Mouse (Mus musculus): ENCODE data around the gene Ggn. TPM values are rescaled to one million over a fixed set of nuclear protein-coding genes. Genes with fewer than 3 reads are reported as not detected.
A peak's percentile ranks its signal among the peaks of the same experiment; 100 is the strongest.
"Not testable (repeated sequence)": the region's sequence is repeated elsewhere in the genome, so short reads cannot be mapped to it uniquely, and the experiment has no call there.

Gene Ggn
- total and polyA plus RNA-seq, 2 experiments from 2014 or later = 0.41 to 0.73 TPM

- TF ChIP-seq CTCF (IDR thresholded peaks at IDR 0.05; ENCODE audit: low read depth) = no peak
- no peak for DNase-seq (ENCODE audit: low spot score)
- H3K27me3 ChIP-seq (ENCODE audit: insufficient read depth, low read length) = no peaks in the 10 kb centered on the region; the same call in 1 of the 2 replicates
- WGBS = 6% methylated on average over 4 of the region's 4 CpGs
- H3K9ac ChIP-seq (replicated peaks; ENCODE audit: low read length) = no peak overlapping the region
- H3K27ac ChIP-seq = no peak overlapping the region
- peak overlapping the region; percentile 54 for H3K4me2 ChIP-seq (ENCODE audit: low read depth, low read length)
- ATAC-seq = no peak
- peak overlapping the region; percentile 23; the same call in 1 of the 2 replicates for H3K4me3 ChIP-seq (ENCODE audit: low read length)
- no peaks in the 10 kb centered on the region for H3K36me3 ChIP-seq (ENCODE audit: insufficient read depth, low read length)
- no peaks in the 10 kb centered on the region for H3K4me1 ChIP-seq (ENCODE audit: insufficient read depth, low read length)
- no peaks in the 10 kb centered on the region for H3K9me3 ChIP-seq (ENCODE audit: low read length)
These were observed 35.8 kb upstream of the Ggn start for GRCm38 (mm10) chr7:29134230-29134629.

GRCm38 (mm10) chr7:29134693-29135386, 35.2 kb upstream of the Ggn start, which contains the start of gene Rasgrp4:
Rasgrp4 (plus strand) TSS chr7:29134851.
- peak within 1 kb of the TSS; percentile 23 for H3K4me3 ChIP-seq (ENCODE audit: low read length)
- H3K4me1 ChIP-seq (ENCODE audit: insufficient read depth, low read length) = no peaks in the 10 kb centered on the region
- H3K4me2 ChIP-seq (ENCODE audit: low read depth, low read length) = peak within 1 kb of the TSS; percentile 54
- no peak within 1 kb of the TSS for H3K27ac ChIP-seq
- 0 out of 2 replicates have a peak within 1 kb of the TSS, but pooled peaks have one; percentile 30 for H3K9ac ChIP-seq (replicated peaks; ENCODE audit: low read length)
- no peaks in the 10 kb centered on the region for H3K36me3 ChIP-seq (ENCODE audit: insufficient read depth, low read length)
- DNase-seq (ENCODE audit: low spot score) (peak; percentile 16), ATAC-seq (peak; percentile 69; the same call in 1 of the 2 replicates)
- TF ChIP-seq CTCF (IDR thresholded peaks at IDR 0.05; ENCODE audit: low read depth) = no peak
- 2% methylated on average over 16 of the region's 20 CpGs for WGBS
- H3K27me3 ChIP-seq (ENCODE audit: insufficient read depth, low read length) = no peaks in the 10 kb centered on the region; the same call in 1 of the 2 replicates
- no peaks in the 10 kb centered on the region for H3K9me3 ChIP-seq (ENCODE audit: low read length)

DNA sequence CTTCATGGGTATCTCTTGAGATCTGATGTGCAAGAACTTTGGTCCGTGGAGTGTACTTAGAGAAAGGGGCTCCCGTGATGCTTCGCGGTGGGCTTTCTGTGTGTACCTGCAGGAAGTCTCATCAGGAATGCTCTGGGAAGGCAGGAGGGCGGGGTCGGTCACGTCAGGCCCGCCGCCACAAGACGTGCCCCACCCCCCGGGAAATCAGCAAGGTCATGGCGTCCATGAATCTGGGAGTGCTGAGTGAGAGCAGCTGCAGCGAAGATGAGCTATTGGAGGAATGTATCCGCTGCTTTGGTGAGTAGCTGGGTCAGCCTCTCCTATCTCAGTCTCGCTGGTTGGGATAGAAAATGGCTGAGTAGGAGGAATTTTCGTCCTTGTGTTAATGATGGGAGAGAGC, 32.6 kb upstream of the Ggn start:
- ATAC-seq = no peak
- H3K4me2 ChIP-seq (ENCODE audit: low read depth, low read length) = no peak overlapping the region

DNA sequence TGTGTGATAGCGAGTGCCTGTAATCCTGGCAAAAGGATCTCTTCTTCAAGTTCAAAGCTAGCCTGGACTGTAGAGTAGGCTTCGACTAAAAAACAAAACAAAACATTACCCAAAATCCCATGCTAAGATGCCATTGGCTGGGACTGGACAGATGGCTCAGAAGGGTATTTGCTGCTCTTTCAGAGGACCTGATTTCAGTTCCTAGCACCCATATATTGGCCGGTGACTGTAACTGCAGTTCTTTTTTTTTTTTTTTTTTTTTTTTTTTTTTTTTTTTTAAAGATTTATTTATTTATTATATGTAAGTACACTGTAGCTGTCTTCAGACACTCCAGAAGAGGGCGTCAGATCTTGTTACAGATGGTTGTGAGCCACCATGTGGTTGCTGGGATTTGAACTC, 30.8 kb upstream of the Ggn start:
- not testable (repeated sequence) for H3K4me2 ChIP-seq (ENCODE audit: low read depth, low read length); H3K27me3 ChIP-seq (ENCODE audit: insufficient read depth, low read length); H3K9me3 ChIP-seq (ENCODE audit: low read length); H3K4me3 ChIP-seq (ENCODE audit: low read length); H3K4me1 ChIP-seq (ENCODE audit: insufficient read depth, low read length); H3K27ac ChIP-seq; ATAC-seq; DNase-seq (ENCODE audit: low spot score); H3K9ac ChIP-seq (replicated peaks; ENCODE audit: low read length); H3K36me3 ChIP-seq (ENCODE audit: insufficient read depth, low read length)
- 90% methylated on average over 3 of the region's 4 CpGs for WGBS

More for the DNA sequence above, 32.6 kb upstream of the Ggn start:
- Histone ChIP-seq H3K9me3 (ENCODE audit: low read length) (no peaks in the 10 kb centered on the region), H3K27me3 (ENCODE audit: insufficient read depth, low read length) (no peaks in the 10 kb centered on the region; the same call in 1 of the 2 replicates), H3K27ac (no peak overlapping the region), H3K4me1 (ENCODE audit: insufficient read depth, low read length) (no peaks in the 10 kb centered on the region), H3K4me3 (ENCODE audit: low read length) (no peak overlapping the region), H3K36me3 (ENCODE audit: insufficient read depth, low read length) (no peaks in the 10 kb centered on the region), H3K9ac (replicated peaks; ENCODE audit: low read length) (no peak overlapping the region)
- TF ChIP-seq CTCF (IDR thresholded peaks at IDR 0.05; ENCODE audit: low read depth) = no peak
- no peak for DNase-seq (ENCODE audit: low spot score)
- WGBS = 43% methylated on average over 16 of the region's 16 CpGs

DNA sequence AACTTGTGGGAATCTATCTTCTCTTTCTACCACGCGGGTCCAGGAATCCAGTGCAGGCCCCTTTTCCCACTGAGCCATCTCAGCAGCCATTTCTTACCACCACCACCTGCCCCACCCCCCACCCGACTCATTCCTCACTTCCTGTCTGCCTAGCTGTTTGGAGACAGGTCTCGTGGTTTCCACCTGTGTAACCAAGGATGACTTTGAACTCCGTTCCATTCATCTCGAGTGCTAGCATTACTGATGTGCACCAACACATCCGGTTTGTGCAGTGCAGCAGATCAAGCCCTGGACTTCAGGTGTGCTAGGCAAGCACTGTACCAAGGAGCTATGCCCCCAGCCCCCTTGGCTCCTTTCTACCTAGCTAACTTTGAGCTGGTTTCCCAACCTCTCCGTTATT, 28.6 kb upstream of the Ggn start:
- H3K9ac ChIP-seq (replicated peaks; ENCODE audit: low read length) = no peak overlapping the region
- no peak for TF ChIP-seq CTCF (IDR thresholded peaks at IDR 0.05; ENCODE audit: low read depth)
- 88% methylated on average over 8 of the region's 8 CpGs for WGBS

DNA sequence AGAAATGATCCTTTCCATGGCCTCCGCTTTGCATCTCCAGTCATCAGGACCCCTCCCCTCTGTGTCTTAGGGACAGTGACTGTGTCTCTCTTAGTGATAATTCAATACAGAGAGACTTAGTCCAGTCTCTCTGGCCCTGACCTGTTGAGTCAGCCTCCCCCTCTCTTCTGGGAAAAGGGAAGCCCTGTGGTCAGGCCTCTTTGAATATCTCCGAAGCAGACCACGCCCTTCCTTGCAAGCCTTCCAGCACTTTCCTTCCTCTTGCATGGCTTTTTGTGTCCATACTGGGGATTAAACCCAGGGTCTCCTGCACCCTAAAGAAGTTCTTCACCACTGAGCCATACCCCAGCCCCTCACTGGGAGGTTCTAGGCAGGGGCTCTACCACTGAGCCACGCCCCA, 26.0 kb upstream of the Ggn start:
- DNase-seq (ENCODE audit: low spot score) = no peak
- Histone ChIP-seq H3K27me3 (ENCODE audit: insufficient read depth, low read length) (no peaks in the 10 kb centered on the region), H3K4me3 (ENCODE audit: low read length) (no peak overlapping the region), H3K27ac (no peak overlapping the region), H3K36me3 (ENCODE audit: insufficient read depth, low read length) (no peaks in the 10 kb centered on the region), H3K4me1 (ENCODE audit: insufficient read depth, low read length) (no peaks in the 10 kb centered on the region), H3K9ac (replicated peaks; ENCODE audit: low read length) (no peak overlapping the region), H3K4me2 (ENCODE audit: low read depth, low read length) (no peak overlapping the region), H3K9me3 (ENCODE audit: low read length) (no peaks in the 10 kb centered on the region)
- WGBS = 85% methylated on average over 4 of the region's 4 CpGs
- no peak for ATAC-seq
- TF ChIP-seq CTCF (IDR thresholded peaks at IDR 0.05; ENCODE audit: low read depth) = no peak

More for the DNA sequence above, 28.6 kb upstream of the Ggn start:
- Histone ChIP-seq H3K4me3 (ENCODE audit: low read length) (no peak overlapping the region), H3K27ac (no peak overlapping the region), H3K4me1 (ENCODE audit: insufficient read depth, low read length) (no peaks in the 10 kb centered on the region), H3K4me2 (ENCODE audit: low read depth, low read length) (no peak overlapping the region), H3K9me3 (ENCODE audit: low read length) (no peaks in the 10 kb centered on the region), H3K27me3 (ENCODE audit: insufficient read depth, low read length) (no peaks in the 10 kb centered on the region; the same call in 1 of the 2 replicates), H3K36me3 (ENCODE audit: insufficient read depth, low read length) (no peaks in the 10 kb centered on the region)
- ATAC-seq = no peak
- DNase-seq (ENCODE audit: low spot score) = no peak
